Mouse (Mus musculus) cerebellum, adult 11 months (tissue): ENCODE measurements around the gene Rbm47.

Source experiments
- DNase-seq: peaks from one replicate; pipeline ENCODE4 v3.0.0; 2022

Gene Rbm47

DNA sequence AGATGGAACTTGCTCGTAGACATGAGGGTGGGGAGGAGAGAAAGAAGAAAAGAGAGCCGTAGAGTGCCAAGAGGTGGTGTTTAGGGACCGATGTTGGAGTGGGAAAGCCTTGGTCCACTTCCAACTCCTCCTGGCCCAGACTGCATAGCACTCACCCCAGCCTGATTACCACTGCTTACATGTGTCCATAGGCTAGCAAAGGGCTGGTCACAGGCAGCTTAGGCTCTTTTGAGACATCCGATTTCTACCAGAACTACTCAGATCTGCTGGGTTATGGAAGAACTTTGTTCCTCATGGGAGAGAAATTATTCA lies 48.9 kb downstream of the Rbm47 start:
- no peak for DNase-seq

DNA sequence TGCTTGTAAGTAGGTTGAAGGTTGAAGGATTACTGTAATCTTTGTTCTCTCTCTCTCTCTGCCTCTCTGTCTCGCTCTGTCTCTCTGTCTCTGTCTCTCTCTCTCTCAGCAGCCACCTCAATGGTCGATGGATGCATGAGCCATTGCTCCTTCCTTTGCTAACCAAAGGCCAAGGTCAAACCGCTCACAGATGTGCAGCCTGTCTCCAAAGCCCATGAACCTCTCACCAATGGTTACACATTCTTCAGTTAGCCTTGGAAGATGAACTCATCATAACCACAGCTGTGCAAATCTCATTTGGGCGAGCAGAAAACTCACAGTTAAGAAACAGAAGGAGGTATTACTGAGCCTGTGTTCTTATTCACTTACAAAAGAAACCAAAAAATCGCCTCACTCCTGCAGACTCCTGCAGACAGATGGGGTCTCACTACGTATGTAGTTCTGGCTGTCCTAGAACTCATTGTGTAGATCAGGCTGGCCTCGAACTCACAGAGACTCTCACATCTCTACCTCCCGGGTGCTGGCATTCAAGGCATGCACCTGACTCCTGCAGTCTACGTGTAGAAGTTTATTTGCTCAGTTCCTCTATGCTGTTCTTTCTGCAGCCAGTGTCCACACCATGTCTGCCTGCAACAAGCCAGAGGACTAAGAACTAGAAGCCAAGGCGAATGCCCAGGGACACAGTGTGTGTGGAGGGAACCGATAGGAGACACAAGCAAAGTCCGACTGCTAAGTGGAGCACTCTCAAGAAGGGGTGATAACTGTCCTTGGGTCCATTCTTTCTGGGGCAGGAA lies 49.4 kb downstream of the Rbm47 start:
- no peak for DNase-seq

DNA sequence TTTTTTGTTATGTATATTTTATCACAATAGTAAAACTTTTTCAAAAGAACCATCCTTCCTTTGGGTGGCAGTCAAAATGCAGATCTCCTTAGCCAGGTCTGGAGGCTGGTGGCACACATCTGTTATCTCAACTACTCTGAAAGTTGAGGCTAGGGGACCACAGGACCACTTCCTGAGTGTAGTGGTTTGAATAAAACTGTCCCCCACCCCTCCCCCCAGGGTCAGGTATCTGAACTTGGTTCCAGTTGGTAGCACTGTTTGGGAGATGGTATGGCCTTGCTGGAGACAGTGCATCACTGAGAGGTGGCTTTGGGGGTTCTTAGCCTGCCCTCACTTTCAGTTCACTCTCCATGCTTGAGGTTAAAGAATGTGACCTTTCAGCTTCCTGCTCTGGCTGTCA lies 51.7 kb downstream of the Rbm47 start:
- no peak for DNase-seq

DNA sequence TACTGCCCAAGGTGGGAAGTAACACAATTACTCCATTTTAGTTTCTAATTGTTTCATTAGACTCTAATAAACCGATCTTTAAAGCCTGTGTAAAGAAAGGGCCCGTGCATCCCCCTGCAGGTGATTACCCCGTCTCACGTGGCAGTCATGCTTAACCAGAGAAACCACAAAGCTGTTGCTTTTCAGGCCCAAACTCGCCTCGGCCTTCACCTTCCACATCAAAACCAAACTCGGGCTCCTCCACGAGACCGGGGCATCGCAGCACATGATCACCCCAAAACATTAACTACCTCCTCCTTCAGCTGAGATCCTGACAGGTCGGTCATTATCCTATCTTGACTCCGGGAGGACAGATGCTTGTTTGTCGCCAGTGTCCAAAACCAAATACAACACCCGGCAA lies 58.2 kb downstream of the Rbm47 start:
- no peak for DNase-seq

DNA sequence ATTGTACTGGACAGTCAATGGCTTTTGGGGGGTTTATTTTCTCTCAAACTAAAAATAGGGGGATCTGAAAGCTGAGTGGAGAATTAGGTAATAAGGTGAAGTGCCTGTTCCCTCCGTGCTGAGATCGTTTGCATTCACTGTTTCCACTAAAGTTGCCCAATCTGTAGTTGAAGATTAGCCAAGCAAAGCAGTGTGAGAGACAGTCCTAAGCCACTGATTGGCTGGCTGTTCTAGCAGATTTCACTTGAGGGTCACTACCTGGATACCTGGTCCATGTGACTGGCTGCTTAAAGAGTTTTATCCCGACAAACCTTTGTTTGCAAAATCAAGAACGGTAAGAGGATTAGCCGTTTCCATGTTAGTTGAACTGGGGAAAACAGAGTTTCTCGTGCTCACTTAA lies 58.7 kb downstream of the Rbm47 start:
- no peak for DNase-seq

DNA sequence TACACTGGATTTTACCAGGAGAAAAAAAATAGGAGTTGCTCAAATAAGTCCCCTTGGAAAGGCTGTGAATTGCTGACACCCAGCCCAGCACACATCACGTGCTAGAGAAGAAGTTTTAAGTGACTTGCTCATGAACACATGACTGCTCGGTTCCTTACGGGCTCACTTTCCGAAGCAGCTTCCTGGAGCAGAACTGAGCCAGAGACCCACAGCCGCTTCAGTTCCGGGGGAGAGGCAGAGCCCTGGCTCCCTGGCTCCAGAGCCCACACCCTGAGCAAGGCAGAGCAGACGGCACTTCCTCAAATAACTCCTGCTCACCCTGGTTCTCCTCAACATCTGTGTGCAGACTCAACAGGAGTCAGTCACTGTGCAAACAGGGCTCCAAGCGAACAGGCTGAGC lies 60.9 kb downstream of the Rbm47 start:
- DNase-seq: no peak

DNA sequence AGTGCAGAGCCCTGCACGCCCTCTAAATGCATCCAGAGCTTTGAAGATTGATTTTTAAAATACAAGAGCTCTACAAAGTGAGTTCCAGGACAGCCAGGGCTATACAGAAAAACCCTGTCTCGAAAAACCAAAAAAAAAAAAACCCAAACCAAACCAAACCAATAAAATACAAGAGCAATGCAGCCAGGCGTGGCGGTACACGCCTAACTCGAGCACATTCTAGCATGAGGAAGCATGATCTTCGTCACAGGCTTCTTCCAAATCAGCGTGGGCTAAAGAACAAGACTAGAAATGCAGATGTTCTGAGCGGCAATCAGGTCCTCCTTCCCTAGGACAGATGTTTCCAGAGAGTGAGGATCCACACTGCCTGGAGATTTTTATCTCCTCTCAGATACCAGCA lies 66.5 kb downstream of the Rbm47 start:
- DNase-seq: no peak

DNA sequence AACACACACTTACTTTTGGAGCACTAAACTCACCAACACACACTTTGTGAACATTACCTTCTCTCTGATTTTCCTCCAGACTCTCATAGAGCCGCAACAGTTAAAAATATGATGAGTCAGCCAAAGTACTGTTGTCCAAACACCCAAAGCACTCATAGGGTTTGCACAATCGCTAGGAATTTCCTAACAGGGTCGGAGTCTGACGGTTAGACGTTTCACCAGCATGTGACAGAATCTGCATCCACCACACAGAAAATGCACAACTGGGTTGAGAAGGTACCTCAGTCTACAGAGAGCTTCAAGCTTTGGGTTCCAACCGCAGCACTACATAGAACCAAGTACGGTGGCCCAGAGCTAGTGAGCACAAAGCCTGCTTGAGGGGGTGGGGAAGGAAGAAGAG lies 67.0 kb downstream of the Rbm47 start:
- DNase-seq: no peak

DNA sequence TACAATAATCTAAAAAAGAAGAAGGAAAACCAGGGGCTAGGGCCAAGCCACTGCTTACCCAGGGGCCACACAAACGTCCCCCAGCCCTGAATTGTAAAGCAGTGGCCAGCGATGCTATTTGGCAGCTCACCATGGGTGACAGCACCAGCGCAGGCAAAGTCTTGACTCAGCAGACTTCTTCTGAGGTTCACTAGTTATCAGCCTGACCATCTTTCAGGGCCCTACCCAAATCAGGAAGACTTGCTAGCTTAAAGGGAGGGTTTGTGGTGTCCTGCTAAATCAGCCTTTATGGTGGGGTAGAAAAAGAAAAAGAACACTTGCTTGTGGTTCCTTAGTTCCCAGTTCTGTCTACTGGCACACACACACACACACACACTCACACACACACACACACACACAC lies 67.6 kb downstream of the Rbm47 start:
- DNase-seq: no peak

DNA sequence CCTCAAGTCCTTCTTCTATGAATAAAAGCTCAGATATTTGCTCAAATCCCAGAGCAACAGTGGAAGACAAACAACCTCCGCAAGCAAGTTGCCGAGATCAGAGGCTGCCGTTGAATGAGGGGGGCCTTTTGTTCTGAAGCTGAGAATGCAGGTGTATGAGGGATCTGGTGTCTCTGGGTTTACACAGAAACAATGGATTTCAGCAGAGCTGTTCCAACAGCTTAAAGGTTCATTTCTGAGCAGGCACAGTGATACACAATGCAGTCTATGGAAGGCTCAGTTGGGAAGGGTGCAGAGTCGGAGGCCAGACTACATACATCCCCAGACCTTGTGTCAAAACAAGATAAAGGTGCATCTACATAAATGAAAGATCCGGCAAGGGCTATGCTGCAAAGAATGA lies 69.5 kb downstream of the Rbm47 start:
- no peak for DNase-seq

DNA sequence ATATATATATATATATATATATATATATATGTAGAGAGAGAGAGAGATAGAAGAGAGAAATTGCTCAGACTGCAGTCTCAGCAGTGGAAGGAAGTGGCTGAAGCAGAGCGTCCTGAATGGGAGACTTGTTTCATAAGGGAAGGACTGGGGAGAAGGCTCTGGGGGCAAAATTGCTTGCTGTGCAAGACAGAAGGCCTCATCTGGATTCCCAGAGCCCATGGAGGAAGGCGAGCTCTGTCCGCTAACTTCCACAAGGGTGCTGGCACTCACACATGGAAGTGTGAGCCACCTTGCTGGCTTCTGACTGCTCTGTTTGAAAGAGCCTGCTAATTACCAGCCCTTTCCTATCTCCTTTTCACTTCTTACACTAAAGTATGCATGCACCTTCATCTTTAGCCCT lies 70.1 kb downstream of the Rbm47 start:
- DNase-seq: no peak

DNA sequence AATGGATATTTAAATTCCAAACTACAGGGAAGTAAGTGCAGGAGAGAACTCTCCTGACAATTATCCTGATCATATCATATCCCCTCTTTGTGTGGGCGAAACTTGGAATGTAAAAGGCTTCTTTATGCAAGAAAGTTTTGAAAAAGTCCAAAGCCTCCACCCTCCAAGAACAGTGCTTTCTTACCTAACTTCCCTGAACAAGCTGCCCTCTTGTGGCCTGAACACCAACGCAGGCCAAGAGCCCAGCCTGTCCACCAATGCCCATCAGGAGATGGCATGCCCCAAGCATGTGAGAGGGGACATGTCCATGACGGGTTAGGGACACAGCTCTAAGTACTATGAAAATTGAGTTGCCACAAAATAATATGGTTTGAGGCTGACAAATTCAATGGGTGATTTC lies 71.3 kb downstream of the Rbm47 start:
- DNase-seq: no peak

DNA sequence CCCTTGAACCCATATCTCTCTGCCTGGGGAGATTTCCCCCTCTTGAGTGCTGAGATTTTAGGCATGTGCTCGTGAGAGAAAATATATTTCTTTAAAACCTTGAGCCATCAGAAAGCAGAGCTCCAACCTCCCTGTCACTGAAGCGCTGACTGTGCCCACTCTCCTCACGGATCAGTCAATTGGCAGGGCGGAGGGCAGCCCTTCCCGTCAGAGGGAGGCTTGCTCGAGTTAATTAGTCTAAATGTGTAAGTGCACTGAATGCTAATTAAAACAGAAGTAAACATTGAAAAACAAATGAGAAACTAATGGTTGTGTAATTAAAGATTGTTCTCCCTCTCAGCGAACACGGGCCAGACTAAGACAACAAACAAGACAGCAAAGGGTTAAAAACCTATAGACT lies 72.6 kb downstream of the Rbm47 start:
- no peak for DNase-seq

DNA sequence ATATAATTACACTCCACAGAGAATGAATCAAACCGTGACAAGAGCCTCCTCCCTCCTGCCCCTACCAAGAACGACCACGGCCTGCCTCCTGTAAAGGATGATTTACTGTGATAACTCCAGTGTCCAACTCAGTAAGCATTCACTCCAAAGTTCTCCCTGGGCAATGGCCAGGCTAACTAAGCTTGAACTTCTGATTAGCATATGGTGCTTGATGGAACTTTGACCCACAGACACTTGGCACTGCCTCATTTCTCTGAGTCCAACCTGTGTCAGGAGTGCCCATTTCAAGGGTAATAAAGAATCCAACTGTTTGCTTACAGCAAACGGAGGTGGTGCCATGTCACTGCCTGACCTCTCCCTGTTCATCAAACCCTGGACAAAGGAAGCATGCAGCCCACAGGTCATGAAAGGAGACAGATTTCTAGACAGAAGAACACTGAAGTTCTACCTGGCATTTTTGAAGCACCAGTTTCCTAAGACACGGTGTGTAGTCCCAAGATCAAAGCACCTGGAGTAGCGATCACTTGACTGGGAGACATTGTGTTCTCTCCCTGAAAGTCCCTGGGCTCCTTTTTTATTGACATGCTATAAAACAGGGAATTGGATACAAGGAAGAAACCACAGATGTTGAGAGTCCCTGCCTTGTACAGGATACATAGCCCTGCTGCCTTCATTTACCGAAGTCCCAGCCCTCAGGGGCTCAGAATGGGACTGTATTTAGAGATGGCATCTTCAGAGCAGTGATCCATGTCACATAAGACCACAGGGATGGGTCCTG lies 74.6 kb downstream of the Rbm47 start:
- no peak for DNase-seq

DNA sequence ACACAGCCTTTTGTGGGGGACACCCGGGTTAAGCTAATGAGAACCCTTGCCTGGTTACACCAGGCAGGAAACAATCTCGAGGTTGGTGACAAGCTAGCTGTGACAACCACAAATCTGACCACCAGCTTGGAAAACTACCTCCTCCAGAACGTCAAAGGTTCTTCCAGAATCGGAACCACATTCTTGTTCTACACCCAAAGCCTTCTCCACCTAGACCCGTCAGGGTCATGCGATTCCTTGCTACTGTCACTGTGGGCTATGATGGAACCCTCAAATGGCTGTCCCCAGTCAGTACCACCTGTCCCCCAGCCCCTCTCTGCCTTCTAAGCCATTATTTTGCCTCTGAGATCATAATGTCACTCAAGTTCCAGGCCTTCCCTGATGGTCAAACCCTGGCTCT lies 76.8 kb downstream of the Rbm47 start:
- DNase-seq: no peak

DNA sequence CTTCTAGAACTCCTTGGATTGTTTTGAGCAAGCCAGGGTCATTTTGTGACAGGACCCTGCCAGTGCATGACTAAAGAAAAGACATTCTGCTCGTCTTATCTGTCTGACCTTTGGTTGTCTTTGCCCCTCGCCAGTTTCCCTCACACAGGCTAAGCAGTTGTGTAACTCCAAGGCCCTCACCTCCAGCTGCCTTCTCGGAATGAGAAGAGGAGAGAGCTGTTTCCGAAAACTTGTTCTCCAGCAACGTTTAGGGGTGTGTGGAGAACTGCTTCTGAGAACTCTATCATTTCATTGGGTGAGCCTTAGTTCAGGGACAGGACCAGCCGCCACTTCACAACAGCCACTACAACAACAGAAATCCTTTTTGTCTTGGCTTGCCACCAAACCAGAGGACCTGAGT lies 77.8 kb downstream of the Rbm47 start:
- no peak for DNase-seq

DNA sequence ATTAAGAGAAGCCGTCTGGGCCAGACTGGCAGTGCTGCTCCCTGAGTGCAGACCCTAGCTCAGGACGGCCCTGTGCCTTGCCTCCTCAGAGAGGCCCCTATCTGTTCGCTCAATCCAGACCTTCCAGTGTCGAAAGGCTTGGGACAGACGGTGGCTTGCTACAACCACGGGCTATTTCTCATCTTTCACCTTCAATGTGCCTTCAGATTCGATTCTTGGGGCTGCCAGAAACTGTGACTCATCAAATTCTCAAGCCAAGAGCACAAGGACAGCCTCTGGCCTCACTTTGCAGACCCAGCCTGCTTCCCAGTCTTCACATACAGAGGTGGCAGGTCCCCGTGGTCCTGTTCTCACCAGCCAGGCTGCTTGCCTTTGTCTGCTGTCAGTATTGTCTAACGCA lies 82.9 kb downstream of the Rbm47 start:
- DNase-seq: no peak

DNA sequence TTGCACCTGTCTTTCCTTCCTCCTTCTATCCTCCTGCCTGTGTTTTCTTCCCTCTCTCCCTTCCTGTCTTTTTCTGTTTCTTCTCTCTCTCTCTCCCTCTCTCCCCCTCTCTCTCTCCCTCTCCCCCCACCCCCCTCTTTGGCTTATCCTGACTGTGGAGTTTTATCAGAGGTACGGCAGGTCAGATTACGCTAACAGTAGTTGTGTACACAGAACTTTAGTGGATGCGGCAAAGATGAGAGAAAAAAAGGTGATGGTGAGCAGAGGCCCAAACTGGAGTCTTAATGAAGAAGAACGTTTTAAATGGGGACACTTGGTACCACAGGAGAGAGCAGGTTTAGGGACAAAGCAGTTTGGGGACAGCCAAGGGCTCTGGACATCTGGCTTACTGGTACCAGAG lies 83.3 kb downstream of the Rbm47 start:
- no peak for DNase-seq

DNA sequence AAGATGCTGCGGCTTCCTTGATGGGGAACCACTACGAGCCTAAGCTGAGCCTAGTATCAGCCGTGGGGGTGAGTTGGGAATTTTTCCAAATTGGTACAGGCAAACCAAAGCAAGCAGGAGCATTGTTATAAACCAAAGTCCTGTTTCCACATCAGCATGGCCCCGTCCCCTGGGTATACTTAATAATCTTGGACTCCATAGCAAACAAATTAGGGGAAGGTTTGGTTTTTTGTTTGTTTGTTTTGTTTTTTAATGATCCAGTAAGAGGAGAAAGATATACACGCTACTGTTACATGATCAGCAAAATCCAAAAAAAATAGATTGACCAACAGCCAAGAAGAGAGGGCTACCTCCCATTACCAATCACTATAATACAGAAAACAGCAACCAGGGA lies 84.0 kb downstream of the Rbm47 start:
- no peak for DNase-seq

DNA sequence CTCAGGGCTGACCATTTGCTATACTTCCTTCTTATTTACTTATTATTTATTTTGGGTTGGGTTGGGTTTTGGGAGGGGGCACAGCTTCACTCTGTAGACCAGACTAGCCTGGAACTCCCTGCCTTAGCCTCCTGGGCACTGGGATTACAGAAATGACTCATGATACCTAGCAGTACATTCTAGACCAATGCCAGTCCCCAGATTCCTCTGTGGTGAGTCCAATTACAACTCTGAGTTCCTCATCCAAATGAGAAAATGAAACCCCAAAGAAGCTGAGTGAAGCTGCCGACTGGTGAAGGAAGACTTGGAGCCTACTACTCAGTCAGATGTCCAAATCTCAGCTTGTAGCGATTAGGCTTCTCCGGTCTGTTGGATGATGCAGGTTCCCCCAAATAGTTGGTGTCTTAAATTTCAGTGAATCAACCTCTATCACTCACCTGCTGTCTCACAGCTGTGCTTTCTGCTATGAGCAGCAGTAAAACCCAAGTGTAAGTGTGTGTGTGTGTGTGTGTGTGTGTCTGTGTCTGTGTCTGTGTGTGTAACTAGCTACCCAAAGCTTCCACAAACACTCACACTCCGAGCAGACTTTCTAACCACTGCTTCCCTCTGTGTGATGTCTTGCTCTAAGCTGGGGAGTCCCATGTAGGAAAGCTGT lies 84.5 kb downstream of the Rbm47 start:
- no peak for DNase-seq

DNA sequence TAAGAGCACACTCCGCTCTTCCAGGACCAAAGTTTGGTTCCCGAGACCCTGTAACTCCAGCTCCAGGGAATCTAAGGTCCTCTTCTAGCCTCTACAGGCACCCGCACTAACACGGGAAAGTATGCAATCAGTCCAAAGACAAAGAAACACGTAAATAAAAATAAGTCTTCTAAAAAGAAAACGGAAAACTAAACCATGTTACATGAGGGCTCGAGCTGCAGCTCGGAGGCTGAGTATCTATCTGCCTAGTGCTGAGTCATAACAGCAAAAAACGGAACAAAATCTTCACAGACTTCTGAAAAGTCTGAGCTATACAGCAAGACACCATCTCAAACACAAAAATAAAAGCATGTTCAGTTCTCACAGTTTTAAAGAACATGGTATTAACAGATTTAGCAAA lies 86.0 kb downstream of the Rbm47 start:
- DNase-seq: no peak

DNA sequence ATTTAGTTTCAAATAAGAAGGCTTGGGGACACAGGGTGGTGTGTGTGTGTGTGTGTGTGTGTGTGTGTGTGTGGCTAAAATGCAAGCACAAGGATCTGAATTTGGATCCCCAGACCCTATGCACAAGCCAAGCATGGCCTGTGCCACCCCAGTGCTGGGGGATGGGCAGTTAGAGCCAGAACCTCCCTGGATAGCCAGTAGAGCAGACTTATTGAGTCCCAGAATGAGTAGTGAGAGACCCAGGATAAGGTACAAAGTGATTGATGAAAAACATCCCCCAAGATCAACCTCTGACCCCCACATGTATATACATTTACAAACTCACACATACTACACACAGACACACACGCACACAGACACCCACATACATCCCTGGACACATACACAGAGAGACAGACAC lies 86.6 kb downstream of the Rbm47 start:
- DNase-seq: no peak

DNA sequence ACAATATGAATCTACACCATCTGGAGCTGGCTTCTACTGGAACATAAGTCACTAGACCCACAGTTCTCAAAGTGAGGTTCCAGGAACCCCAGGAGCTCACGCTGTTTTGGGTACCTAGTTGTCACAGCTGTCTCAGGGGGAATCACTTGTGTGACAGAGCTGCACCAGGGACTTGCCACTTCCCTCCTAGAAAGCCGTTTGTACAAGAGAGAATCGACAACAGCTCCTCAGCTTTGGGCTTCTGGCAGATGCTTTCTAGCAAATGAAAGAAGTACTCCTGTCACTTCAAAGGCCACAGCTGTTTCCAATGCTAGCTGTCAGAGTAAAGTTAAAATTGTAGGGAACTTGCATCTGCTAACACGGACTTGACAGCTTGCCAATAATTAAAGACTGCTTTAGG lies 87.4 kb downstream of the Rbm47 start:
- DNase-seq: no peak

DNA sequence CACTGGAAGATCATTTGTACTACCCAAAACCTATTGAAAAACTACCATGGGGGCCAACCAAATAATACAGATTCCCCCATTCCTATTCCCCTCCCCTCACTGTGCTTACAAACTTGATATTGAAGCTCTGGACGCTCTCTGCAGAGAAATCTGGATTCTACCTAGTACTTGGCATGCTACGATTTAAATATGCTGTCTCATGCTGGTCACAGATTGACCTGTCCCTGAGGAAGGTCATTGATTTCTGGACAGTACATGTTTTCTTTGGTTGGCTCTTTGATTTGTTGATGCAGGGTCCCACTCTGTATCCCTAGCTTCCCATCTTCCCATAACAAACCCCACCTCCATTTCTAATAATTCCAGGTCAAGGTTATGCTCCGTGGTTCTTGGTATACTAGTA lies 88.4 kb downstream of the Rbm47 start:
- no peak for DNase-seq

DNA sequence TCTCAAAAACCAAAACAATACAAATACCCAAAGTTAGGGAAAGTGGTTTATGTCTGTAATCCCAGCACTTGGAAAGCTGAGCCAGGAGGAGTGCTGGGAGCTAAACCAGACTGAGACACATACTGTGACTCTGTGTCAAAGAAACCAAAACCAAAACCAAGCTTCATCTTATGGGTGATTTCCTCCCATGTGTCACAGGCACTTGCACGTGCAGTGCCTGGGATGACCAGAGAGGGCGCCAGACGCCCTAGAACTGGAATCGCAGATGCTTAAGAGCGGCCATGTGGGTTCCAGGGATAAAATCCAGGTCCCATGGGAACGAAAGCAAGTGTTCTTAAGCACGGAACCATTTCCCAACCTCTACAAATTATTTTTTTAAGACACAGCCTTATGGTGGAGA lies 89.6 kb downstream of the Rbm47 start:
- DNase-seq: no peak
